Mouse (Mus musculus) hematopoietic stem cell, adult 5-6 weeks (primary cell): Measurements from ENCODE around the gene Actl6b. TPM values are rescaled to one million over a fixed set of nuclear protein-coding genes. Genes with fewer than 3 reads are reported as not detected.

ENCODE experiments used
- ATAC-seq, 2 experiments: fragments of 125-278 bp in 1 of 2; replicated peaks in 1 of 2; 2 replicates each; pipeline ENCODE4 v1.8.0; 2016 to 2017; ENCODE audit warnings: inconsistent platforms in 2 of 2, mild to moderate bottlenecking in 2 of 2, moderate number of reproducible peaks in 2 of 2, low read depth in 1 of 2, moderate TSS enrichment in 1 of 2; ENCODE audit not compliant: low FRiP score in 2 of 2, poor library complexity in 2 of 2, severe bottlenecking in 2 of 2, insufficient read depth in 1 of 2, low TSS enrichment in 1 of 2
- total RNA-seq: library from RNA; stranded (forward); fragments of 172-1452, 232-1000 nt; gene quantifications from 2 replicates; pipeline ENCODE4 v1.2.3, GENCODE M21; 2017

Gene Actl6b
- total RNA-seq, 1 experiment from 2014 or later = not detected

DNA sequence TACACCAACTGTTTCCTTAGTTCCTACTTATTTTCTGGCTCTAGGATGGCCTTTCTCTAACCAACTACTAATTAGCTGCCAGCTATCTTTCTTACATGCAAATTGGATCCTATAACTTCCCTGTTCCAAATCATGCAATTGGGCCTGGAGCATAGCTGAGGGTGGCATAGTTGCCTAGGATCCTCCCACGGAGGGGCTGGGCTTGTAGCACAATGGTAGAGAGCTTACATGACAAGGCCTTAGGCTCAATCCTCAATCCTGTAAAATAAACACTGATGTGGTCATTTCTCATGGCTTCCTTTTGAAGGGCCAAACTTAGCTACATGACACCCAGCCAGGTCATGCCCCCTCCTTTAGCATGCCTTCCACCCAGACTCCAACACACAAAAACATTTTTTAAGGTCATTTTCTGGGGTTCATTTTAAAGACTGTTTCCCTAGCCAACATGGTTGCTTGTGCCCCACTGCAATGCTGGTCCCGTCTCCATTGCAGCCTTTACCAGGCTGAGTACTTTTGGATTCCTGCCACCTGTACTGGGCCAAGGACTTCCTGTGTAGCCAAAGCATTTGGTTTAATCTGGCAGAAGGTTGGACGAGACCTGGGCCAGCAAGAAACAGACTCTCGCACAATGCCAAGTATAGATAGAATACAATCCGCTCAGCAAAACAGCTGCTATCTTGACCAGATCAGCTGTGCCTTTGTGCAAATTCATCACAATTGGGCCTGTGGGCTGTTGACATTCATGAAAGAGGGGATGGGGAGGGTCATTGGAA lies 11.4 kb upstream of the Actl6b start:
- ATAC-seq = 0 out of 4 replicates have a peak, but pooled peaks of 1 of the 2 experiments have one; percentile 12

DNA sequence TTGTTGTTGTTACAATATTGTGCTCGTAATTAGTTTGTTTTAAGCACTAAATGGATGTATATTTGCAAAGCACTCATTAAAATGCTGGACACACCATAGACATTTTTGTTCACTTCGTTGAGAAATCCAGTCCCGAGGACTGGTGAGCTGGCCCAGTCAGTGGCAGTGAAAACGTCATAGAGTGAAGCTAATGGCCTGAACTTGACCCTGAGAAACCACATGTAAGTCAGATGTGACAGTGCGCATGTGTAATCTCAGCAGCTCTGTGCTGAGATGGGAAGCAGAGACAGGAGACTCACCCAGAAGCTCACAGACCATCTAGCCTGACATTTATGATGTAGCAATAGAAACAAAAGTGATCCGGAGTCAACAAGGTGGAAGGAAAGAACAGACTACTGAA lies 8.4 kb upstream of the Actl6b start:
- no peak for ATAC-seq

DNA sequence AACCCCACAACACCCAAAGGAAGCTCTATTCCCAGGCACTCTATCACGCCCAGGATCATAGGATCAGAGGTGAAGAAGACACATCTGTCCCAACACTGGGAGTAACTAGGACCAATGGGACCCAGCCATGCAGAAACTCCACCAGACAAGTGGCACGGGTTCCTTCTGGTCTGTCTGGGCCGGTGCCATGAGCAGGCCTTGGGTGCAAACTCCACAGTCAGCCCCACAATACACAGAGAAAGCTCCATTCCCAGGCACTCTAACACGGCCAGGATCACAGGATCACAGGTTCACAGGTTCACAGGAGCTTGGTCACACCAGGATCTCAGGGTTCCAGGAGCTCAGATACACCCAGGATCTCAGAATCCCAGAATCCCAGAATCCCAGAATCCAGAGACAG lies 7.7 kb upstream of the Actl6b start:
- ATAC-seq = no peak

DNA sequence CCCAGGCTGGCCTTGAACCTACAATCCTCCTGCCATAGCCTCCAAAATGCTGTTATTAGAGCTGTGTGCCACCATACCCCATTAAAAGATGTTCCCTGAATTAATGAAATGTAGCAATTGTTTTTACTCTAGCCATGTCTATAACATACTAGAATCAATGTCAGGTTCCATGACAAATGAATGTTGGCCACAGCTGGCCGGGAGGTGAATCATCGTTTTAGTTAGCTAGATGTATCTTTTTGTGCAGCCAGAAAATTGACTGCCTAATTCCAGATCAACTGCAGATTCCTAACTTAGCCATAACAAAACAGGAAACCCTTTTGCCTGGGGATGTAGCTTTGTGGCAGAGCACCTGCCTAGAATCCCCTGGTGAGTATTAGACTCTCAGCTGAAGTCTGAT lies 3.5 kb upstream of the Actl6b start:
- ATAC-seq = no peak

DNA sequence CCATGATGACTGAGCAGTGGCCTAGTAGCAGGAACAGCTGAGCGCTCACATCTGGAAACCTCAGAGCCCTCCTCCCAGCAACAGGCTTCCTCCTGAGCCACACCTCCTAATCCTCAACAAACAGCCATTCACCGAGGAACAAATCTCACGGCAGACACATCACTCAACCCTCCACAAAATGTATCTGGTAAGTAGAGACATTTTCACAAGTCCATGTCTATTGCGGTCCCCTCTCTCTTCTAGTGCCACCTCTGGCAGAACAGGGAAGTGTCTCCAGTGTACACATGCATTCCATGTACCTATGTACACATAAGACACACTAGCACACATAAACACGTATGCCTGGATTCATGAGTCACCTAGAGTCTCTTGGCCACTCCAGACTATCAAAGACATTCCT lies 2.2 kb upstream of the Actl6b start:
- ATAC-seq = no peak

DNA sequence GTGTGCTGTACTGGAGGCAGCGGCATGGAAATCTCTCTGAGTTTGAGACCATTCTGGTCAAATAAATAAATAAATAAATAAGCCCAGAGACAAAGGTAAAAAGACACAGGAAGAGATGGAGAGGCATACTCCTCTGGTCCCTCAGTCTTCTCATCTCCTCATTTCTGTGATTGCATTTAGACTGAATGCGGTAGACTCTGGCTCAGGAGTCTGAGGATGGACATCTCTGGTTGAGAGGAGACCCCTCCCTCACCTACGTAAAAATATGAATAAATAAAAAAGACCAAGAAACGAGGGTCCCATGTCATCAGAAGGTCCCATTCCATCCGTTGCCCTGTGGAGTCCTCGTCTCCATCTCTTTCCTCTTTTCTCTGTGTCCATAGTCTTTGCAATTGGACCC lies 317 bp upstream of the Actl6b start:
- ATAC-seq = no peak

DNA sequence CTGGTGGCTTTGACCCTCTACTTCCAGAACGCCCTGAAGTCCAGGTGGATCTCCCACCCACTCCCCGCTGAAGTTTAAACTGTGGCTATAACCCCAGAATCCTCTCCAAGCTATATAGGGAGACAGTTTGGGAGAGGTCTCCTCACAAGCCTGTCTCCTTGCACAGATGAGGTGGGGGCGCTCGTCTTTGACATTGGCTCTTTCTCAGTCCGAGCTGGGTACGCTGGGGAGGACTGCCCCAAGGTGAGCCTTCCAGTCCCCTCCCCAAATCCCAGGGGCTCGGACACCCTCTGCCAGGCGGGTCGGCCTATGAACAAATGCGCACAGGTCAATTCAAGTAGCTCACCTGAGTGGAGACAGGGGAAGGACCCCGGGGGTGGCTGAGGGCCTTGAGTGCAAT lies 581 bp downstream of the Actl6b start:
- no peak for ATAC-seq

DNA sequence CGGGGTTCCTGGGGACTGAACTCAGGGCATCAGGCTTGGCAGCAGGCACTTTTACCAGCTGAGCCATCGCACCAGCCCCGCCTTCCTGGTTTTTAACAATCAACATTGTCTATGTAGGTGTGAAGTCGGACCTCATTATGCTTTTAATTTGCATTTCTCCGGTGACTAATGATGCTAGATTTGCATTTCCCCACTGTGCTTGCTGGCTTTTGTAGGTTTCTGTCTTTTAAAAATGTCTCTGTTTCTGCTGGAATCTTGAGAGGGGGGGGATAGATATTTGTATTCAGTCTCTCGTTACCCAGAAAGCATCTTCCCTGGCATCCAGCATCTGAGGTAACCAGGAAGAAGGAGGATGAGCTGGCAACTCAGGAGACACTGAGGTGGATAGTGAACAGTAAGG lies 8.2 kb downstream of the Actl6b start:
- no peak for ATAC-seq

DNA sequence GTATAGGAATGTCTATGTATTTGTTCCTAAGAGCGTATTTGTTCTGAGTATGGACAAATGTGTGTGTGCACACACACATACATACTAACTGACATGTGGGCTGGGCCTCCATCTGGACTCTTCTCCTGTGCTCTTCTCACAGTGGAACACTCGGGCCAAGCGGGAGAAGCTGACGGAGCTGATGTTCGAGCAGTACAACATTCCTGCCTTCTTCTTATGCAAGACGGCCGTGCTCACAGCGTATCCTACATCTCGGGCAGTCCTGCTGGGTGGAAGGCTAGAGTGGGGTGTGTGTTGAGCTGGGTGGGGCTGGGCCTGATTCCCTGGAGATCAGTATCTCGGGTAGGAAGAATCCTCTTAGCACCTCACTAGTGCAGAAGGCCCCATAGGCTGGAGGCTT lies 9.6 kb downstream of the Actl6b start:
- ATAC-seq = no peak

DNA sequence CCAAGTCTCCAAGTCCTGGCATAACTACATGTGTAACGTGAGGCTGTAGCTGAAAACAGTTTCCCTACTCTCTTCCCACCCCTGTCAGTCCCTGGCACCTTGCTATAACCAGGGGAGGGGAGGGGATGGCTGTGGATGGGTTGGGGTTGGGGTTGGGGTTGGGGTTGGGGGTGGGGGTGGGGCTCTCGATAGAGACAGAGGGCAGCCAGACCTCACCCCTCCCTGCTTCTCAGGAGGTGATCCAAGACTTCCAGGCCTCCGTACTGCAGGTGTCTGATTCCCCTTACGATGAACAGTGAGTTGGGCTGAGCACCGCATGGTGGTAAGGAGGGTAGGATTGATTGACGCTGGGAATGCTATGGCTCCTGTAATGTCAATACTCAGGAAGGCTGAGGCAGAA lies 12.4 kb downstream of the Actl6b start:
- no peak for ATAC-seq

DNA sequence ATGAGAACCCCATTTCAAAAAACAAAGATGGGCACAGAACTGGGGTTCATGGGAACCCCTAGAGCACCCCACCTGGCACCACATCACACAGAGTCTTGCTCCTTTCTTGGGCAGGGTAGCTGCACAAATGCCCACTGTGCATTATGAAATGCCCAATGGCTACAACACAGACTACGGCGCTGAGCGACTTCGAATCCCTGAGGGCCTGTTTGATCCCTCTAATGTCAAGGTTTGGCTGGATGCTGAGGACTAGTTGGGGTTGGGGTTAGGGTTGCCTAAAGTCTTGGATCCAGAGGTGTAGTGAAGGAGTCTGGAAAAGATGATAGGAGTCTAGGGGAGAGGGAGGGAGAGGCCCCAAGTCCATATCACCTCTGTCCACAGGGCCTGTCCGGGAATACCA lies 13.1 kb downstream of the Actl6b start:
- no peak for ATAC-seq

DNA sequence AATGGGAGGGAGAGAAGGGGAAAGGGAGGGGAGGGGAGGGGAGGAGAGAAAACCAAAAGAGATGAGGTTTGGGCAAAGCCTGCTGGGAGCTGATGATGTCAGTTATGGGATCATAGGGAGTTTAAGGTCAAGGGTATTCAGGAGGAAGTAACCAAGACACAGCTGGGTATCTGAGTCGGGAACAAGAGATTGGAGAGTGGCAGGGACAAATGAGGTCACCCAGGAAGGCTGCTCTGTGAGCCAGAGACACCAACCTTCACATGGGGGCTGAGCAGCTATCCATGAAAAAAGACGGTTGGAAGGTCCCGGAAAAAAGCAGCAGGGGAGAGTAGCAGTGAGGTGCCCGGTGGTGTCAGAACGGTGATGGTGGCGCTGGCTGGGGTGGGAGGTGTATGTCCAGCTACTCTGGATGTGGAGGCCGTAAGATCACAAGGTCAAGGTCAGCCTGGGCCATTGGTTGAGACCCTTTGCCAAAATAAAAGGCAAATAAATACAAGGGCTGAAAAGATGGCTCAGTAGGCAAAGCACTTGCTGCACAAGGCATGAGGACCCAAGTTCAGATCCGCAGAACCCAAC lies 15.0 kb downstream of the Actl6b start:
- no peak for ATAC-seq

DNA sequence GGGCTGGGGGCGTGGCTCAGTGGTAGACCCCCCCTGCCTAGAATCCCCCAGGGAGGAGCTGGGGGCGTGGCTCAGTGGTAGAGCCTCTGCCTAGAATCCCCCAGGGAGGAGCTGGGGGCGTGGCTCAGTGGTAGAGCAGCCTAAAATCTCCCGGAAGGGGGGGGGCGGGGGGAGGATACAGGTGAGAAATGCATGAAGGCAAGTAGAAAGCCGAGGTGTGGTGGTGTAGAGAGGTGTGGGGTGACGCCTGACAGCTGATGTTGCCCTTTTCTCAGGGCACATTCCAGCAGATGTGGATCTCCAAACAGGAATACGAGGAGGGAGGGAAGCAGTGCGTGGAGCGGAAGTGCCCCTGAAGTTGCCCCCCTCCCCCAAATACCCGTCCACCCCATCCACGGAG lies 15.7 kb downstream of the Actl6b start:
- ATAC-seq = no peak

DNA sequence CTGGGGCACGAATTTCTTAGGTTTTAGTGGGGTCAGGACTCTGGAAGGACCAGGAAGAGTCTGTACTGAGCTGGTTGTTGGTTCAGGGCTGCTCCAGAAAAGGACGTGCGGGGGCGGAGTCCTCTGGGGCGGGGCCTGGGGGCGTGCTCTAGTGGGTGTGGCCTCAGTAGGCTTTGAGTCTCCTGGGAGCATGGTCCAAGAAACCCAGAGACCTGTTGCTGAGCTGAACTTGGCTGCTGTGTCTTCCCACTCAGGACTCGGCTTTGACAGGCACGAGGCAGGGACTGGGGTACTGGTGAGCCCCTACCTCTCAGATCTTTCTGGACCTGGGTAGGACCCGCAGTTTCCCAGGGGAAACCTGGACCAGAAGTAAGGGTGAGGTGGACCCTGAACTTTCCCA lies 16.3 kb downstream of the Actl6b start, which contains the start of gene Tfr2:
Gene Tfr2, plus strand, starts transcription at position 176 of the 400 bp plus-strand sequence.
- peak; percentile 61 to 71 for ATAC-seq

DNA sequence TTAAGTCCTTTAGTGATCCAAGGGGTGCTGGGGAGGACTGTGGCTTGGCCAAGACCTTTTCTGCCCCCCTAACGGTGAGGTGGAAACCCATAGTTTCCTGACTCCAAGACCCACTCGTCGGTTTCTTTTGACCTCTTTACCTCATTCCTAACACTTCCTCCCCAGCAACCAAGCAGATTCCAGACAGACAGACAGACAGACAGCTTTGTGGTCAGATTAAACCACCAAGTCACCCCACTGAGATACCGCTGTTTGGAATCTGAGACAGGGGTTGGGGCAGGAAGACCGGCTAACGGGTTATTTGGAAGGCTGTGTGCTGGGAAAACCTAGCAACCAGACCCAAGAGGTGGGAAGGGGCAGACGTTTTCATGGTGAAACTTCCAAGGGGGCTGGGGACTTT lies 16.9 kb downstream of the Actl6b start:
- peak in 1 of 2 experiments; percentile 17; a peak in 1 of 4 replicates for ATAC-seq

DNA sequence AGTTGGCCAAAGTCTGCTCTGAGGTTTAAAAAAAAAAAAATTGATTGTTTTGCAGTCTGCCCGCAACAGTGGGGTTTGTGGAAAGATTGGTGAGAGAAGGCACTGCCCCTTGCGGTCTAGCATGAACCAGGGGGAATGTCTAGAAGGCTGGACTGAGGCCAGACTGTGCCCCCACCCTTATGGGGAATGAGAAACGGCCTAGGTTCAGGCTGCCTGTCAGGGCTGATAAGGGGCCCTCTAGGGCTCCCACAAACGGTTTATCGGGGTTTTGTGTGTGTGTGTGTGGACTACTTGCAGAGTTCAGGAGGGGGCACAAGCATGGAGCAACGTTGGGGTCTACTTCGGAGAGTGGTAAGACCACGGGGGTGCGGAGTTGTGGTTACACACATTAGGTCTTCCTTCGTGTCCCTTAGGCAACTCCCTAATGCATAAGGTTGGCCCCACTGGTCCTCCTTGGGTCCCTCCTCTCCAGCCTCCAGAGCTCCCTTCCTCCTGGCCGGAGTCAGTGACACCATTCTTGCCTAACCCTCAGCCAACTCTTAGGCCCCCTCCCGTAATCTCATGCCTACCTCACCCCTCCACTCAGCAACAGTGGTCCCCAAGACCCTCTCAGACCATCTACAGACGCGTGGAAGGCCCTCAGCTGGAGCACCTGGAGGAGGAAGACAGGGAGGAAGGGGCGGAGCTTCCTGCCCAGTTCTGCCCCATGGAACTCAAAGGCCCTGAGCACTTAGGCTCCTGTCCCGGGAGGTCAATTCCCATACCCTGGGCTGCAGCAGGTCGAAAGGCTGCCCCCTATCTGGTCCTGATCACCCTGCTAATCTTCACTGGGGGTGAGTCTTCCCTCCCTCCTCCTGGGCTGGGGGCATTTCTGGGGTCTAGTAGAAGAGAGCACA lies 17.6 kb downstream of the Actl6b start:
- ATAC-seq = peak; percentile 61 to 66

DNA sequence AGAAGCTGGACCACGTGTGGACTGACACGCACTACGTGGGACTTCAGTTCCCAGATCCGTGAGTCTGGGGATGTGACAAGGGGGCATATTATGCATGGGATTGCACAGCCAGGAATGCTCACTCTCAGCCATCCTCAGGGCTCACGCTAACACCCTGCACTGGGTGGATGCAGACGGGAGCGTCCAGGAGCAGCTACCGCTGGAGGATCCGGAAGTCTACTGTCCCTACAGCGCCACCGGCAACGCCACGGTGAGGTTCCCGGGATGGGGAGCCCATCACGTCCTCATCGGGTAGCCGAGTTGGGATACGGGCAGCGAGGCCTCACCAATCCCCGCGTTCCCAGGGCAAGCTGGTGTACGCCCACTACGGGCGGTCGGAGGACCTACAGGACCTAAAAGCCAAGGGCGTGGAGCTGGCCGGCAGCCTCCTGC lies 21.2 kb downstream of the Actl6b start:
- ATAC-seq = no peak

DNA sequence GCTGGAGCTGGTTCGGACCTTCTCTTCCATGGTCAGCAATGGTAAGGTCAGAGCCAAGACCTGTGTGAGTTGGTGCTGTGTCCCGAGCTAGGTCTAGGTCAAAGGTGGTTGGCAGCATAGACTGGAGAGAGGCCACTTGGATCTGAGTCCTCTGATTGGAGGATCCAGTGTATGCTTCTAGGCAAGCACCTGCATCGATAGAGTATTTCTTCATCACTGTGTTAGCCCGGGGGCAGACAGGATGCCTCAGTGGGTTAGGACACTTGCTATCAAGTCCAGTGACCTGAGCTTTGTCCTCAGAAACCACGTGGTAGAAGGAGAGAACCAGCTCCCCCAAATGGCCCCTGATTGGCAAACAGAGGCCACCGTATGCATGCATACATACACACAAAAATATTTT lies 26.9 kb downstream of the Actl6b start:
- no peak for ATAC-seq
